Mouse (Mus musculus) monocyte, adult 5-6 weeks (primary cell): ENCODE measurements around the gene Ibtk. TPM values are rescaled to one million over a fixed set of nuclear protein-coding genes. Genes with fewer than 3 reads are reported as not detected.
"Not testable (repeated sequence)": the region's sequence is repeated elsewhere in the genome, so short reads cannot be mapped to it uniquely, and the experiment has no call there.

Experiments
- ATAC-seq: fragments of 153-309, 156-312 bp; replicated peaks from 2 replicates; pipeline ENCODE4 v1.8.0; 2017; ENCODE audit warnings: mild to moderate bottlenecking; ENCODE audit not compliant: low TSS enrichment, insufficient number of reproducible peaks, severe bottlenecking, poor library complexity, low FRiP score
- total RNA-seq: library from RNA; stranded (forward); fragments of 200-1000, 200-491, 200-594 nt; gene quantifications from 3 replicates; pipeline ENCODE4 v1.2.3, GENCODE M21; 2017

Ibtk gene
- 56.5 to 67.3 TPM (median 57.6 TPM) in 3 replicates for total RNA-seq

DNA sequence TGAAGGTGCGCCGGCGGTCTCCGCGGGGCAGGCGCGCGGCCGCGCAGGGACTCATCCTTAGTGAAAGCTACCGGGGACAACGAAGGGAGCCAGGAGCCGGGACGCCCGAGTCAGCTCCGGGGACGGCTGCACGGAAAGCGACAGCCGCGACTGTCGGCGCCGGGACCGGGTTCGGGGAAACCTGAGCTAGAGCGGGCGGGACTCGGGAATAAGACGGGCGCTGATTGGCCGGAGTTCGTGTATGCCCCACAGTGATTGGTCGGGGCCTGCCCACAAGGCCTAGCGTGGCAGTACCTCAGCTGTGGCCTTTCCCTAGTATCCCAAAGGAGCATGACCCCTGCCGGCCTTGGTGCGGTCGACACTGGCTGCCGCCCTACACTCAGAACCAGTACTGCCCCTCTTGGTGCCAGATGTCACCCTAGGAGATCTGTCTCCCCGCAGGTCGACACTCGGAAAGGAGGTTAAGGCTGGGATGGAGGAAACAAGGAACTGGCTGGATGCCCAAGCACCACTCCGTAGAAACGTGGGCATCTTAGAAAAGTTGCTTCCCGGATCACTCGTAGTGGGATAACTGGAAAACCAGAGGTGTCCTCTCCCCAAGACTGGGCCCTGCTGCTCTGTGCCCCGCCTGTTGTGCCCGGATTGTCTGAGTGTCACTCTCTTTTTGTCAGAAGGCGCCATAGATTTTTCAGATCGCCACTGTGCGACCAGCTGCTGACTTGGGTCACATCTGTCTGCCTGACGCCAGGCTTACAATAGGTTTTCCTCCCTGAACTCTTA lies at the start of gene Ibtk:
Gene Ibtk (minus strand): TSS at position 193 of the 780 bp plus-strand sequence.
- peak; percentile 96 for ATAC-seq

DNA sequence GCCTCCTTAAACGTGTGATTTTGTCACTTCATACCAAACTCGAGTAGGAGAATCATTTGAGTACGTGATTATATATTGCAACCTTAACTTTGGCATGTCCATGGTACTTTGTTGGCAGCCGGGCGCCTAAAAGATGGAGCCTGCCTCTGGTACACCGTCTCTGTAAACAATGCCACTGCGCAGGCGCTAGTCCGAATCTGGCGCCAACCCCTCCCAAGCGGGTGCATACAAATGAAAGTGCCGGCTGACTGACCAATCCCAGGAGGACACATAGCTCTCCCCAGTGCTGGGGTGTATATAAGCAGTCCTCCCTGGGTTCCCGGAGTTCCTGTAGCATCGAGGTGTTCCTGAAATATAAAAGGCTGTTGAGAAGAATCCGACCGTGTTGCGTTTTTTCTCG lies 42.4 kb upstream of the Ibtk start:
- not testable (repeated sequence) for ATAC-seq

DNA sequence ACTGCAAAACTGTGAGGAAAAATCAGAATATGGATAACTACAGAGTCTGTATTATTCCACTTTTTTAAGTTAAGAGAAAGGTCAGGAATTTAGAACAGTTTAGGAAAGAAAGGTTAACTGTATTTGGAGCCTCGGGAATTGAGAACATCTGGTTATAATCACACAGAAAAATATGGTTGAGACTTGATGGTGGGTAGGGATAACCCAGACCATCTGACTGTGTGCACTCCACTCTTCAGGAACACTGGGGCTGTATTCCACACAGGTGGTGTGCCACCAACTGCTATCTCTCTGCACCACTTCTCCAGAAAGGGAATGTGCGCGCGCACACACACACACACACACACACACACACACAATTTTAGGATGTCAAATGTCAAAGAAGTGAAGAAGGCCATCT lies 31.1 kb upstream of the Ibtk start:
- ATAC-seq: no peak

DNA sequence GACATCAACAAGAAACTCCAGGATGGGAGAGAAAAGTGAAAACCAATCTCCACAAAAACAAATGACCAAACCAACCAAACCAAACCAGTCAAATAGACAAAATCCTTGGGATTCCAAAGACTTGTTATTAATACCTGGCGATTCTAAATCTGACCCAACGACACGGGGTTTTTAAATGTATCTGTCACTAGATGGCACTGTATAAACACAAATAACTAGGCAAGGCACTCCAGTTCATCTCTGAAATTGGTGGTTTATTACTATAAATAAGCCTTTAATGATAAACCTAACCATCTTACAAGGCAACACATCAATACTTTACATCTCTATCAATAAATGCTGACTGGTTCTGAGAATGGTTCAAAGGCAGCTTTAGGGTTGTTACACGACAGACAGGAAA lies 30.3 kb upstream of the Ibtk start:
- no peak for ATAC-seq

DNA sequence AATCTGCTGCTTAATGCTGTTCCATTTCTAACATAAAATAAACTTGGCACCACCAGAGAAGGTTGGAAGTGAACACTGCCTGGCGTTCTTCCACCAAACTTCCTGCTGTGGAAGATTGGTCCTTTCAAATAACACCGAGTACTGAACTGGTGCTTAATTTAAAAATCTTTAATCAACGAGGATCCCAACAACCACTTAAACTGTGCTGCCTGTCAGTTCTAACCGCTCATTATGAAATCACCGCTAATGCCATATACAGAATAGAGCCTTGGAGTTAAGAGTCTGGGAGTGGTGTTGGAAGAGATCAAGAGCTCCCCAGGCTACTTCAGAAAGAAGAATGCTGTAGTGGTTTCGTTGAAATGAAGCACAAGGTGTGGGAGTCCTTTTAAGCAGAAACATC lies 28.4 kb upstream of the Ibtk start:
- ATAC-seq: no peak

DNA sequence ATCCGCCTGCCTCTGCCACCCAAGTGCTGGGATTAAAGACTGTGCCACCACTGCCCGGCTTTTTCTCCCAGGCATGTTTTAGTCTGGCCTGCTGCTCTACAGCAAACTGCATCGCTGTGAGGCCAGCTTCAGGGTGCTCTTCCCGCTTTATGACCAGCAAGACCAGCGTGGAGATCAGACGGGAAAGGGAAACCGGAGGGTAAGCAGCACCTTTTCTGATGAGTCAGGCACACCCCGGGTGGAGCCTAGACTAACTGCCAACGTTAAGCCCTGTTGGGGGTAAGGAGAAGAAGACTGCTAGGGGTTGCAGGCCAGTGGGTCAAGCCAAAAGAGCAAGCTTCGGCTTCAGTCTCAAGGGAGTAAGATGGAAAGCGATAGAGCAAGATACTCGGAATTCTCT lies 23.1 kb upstream of the Ibtk start:
- no peak for ATAC-seq

DNA sequence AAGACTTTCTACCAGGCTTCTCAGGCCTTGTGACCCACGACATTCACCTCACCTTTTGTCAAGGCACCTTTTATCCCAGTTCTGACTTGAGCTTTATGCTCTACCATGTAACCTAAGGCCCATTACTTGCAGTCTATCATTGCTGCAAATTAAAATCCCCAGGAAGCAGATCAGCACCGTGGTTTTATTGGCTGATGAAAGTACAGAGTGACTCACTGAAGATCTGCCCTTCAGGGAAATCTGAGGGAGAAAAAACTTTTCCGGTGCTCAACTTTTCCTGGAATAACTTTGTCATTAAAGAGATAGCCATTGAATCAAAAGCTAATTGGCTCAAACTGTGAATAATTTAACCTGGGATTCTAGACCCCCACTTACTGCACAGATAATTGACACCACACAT lies 22.3 kb upstream of the Ibtk start:
- ATAC-seq: no peak

DNA sequence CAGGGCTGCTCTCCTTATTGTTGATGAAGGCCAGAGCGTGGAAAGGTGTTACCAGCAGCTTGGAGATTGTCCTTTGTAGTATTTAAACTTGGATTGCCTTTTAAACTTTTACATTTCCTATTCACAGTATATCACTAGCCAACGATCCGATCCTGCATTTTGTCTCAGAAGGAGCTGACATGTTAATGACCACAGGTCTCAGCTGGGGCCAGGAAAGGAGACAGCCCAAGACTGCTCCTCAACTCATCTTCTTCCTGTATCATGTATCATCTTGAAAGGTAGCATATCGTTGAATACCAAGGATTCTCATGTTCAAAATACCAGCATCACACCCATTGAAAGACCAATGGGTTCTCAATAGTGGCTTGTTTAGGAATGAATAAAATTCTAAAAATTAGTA lies 21.2 kb upstream of the Ibtk start:
- ATAC-seq: no peak

DNA sequence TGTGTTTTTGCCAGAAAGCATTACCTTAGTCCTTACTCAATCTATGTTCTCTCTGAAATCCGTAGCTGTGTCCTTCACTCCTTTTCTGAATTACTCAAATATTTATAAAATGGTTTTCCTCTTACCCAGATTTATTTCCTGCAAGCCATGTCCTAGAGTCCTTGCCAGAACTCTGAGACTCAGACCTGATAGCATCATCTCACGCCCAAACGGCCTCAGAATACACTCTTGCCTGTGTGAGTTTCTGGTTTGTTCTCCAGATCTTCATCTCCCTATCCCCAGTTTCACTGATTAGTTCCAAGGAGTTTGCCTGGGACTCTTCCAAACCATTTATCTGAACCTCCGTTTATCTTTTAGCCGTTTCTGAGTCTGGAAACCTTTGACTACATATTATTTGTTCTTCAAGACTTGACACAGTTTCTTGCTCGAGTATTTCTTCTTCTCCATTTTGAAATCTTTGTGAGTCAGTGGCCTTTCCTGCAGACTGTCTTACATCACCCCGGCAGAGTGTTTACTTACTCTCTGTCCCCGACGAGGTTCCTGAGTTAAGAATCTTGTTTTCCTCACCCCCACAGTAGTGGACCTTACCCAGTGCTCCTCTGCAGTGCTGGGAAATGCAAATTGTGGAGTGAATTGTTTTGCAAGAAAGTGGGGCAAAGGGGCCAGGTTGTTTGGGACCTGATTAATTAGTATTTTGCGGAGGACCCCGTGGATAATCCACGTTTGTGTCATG lies 20.1 kb upstream of the Ibtk start:
- 0 out of 2 replicates have a peak, but pooled peaks have one; percentile 55 for ATAC-seq

DNA sequence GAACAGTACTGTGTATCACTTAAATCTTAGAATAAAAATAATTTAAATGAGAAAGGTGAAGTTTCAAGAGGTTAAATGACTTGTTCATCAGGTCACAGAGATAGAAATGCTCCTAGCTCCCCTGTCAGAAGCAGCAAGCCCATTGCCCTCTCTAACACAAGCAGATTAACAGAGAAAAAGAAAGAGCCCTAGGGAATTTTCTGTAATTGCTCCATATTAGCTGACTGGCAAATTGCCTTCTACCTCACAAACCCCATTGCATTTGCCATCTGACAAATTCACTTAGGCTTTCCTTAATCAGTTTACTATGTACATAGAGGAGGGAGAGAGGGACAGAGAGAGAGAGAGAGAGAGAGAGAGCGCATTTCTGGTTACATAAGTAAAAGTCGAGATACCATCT lies 18.1 kb upstream of the Ibtk start:
- no peak for ATAC-seq

DNA sequence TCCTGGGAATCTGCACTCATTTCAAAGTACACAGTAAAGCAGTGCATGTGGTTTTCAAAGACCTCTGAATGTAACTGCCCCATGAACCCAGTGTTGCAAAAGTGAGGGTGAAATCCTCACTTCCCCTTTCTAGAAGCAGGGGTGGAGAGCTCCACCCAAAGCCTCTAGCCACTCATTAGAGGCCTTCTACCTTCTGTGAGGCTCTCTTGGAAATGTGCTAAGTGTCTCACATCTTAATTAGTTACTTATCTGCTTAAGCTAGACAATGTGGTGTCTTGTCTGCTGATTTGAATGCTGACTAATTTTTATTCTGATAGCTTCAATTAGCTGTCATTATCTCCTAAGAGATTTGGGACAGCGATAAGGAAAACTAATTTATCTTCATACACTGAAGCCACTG lies 13.3 kb upstream of the Ibtk start:
- ATAC-seq: peak; percentile 96

DNA sequence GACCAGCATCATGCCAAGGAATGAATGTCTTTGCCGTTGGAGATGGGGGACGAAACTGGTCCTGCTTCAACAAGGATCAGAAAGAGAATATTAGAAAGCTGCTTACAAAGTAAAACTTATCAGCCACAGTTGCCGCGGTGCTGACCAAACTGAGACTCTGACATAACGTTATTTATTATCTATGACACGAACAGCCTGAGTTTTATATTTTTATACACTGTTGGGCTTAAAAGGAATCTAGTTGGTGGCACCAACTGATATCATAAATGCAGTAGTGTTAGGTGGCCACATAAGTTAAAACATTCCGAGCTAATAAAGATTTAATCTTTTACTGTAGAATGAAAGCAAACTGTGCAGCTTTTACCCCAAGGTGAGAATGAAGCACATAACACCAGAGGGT lies 1.7 kb upstream of the Ibtk start:
- no peak for ATAC-seq

DNA sequence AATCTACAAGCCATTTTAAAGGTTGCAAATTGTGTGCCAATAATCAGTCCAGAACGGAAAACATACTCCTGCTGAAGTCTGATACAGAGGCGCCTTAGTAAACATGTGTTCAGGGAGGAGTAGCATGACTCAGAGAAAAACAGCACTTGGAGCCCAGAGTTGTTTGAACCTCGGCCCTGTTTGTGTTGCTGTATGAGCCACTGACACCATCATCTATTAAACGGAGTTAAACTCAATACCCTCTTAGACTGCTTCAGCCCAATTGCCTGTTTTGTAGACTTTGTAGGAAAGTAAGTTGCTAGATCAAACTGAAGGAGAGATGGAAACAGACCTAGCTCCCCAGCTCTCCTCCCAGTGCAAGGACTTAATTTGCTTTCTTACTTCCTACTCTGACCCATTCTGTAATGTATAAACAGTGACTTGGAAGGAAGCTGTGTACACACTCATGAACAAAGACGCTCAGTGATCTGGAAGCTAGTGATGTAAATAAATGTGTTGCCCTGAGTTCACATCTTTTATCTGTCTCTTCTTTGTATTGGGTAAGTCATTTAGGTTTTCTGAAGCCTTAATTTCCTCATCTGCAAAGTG lies 882 bp upstream of the Ibtk start:
- ATAC-seq: no peak

DNA sequence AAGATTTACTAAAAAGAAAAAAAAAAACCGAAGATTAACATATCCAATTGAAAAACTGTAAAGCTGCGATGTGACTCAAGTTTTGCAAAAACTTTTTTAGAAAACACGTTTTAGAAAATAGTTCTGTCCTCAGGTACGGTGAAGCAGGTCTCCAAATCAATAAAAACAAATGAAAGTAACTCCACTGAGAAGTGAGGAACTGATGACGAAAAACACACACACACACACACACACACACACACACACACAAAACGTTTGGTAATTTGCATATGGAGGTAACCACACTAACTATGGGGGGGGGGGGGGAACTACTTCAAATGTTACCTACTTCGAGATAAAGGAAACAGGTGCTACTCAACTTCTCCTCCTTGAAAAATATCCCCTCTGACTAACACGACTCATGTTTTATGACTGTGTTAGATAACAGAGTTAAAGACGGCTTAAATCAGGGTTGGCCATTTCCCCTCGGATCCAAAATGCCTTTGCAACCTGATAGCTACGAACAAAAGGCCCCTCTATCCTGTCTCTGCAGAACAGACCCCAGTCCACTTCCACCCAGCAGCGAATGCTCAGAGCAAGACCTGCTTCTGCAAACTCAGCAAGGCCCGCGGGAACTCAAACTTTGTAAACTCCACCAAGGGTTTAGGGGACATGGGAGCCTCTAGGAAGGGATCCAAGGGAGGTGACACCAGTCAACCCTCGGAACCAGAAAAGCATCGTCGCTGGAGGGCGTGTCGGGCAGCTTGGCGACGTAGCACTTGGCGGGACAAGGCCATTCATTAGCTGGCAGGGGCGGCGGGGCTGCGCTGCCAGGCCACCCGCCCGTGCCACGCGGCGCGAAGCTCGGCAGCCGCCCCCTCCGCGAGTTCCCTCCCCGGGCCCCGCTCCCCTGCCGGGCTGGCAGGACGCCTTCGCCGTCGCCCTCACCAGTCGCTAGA lies 661 bp downstream of the Ibtk start:
- peak; percentile 72 for ATAC-seq

DNA sequence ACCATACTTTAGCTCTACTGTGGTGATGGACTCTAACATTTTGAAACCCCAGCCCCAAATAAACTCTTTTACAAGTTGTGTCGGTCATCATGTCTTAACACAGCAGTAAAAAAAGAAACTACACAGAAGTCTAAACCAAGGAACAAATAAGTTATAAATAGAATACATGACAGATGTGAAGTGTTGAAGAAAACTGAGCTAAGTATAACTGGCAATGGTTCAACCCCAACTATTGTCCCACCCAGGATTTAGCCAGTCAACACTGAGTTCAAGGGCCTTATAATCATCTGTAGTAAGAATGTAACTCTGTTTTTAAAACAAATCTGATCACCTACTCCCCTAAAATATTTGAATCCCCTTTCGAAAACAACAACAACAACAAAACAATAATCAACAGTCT lies 3.6 kb downstream of the Ibtk start:
- ATAC-seq: no peak

DNA sequence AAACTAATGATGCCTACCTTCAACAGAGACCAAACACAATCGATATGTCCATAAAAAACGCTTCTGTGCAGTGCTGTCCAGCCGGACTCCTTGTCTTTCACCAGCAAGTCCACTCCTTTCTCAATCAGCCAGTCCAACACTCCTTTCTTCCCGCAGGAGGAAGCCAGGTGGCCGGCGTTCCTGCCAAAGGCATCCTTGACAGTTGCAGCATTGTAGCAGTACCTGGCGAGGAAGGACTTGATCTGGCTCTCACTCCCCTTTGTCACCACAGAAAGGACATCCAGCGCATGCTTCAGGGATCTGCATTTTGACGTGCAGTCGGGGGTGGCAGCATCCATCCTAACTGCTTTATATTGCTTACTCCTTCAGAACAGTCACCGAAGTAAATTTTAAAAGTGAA lies 5.8 kb downstream of the Ibtk start:
- ATAC-seq: no peak

DNA sequence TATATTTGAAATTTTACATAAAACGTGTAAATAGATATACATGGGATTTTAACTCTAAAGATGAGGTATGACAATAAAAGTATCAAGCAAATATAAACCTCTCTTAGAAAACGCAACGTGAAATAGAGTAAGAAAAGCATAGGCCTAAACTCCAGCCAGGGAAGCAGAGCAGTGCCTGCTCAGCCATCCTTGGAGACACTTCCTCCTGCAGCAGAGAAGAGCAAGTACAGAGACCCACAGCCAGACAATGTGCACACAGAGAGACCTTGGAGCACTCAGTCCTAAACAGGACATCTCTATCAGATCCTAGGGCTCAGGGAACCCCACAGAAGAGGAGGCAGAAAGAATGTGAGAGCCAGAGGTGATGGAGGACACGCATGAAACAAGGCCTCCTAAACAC lies 7.0 kb downstream of the Ibtk start:
- ATAC-seq: no peak

DNA sequence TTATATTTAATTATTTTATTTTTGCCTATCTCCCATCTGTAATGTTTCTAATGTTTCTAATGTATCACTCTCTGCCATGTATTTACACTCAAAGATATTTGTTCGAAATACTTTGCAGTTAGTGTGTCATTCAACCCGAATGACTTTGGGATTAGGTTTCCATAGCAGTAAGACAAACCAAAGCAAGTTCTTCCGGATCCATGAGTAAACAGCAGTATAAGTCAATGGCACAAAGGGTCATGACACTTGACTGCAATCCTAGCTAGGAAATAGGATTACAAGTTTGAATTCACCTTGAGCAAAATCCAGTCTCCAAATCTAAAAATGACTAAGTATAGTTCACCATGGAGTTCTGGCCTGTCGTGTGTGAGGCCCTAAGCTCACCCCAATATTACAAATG lies 9.9 kb downstream of the Ibtk start:
- no peak for ATAC-seq

DNA sequence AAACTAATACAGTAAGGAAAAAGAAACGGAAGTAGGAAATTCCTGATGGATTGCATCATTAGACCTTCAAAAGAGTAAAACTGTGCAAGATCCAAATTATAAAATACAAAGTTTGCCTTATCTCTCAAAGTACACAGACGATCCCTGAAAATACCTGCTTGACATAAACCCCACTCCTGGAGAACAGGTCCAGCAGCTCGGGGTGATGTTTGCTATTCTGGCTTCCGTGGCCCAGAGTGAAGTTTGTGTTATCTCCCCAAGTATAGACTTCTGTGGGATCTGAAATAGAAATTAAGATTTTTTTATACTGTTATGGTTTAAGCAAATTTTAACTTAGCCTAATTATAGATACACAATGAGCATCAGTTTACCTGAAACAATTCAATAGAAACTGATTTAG lies 14.3 kb downstream of the Ibtk start:
- ATAC-seq: no peak
